Mouse (Mus musculus): Measurements from ENCODE around the gene Rab36.

GRCm38 (mm10) chr10:75055672-75056071, 18.8 kb downstream of the Rab36 start:
- TF ChIP-seq CTCF (IDR thresholded peaks at IDR 0.05; ENCODE audit: low read depth) (no peak), EP300 (optimal IDR thresholded peaks at IDR 0.05) (no peak)

All from stomach, postnatal 0 days (tissue).